Mouse (Mus musculus) left cerebral cortex, adult 8-10 months (tissue): Measurements from ENCODE around the gene Ndufs7. TPM values are rescaled to one million over a fixed set of nuclear protein-coding genes. Genes with fewer than 3 reads are reported as not detected.
A peak's percentile ranks its signal among the peaks of the same experiment; 100 is the strongest.

ENCODE experiments used
- DNase-seq, 2 experiments: peaks; one replicate each; pipeline ENCODE4 v3.0.0; 2022; ENCODE audit warnings: low spot score in 2 of 2
- total RNA-seq, 4 experiments: library from RNA; stranded (reverse); gene quantifications; 2 replicates each; pipeline ENCODE4 v1.2.4; 2022

Ndufs7 gene
- total RNA-seq, 4 experiments from 2014 or later = 214 to 225 (median 218) TPM

GRCm38 (mm10) chr10:80262169-80262568 is 13.2 kb downstream of the Ndufs7 start:
- no peak for DNase-seq

- DNase-seq = no peak
These were observed 13.9 kb downstream of the Ndufs7 start for GRCm38 (mm10) chr10:80262776-80263365.

GRCm38 (mm10) chr10:80264341-80265148 is 15.6 kb downstream of the Ndufs7 start:
- DNase-seq = peak; percentile 92 to 99

- no peak for DNase-seq
These were observed 16.2 kb downstream of the Ndufs7 start for GRCm38 (mm10) chr10:80265149-80265486.

GRCm38 (mm10) chr10:80270099-80270498 is 21.2 kb downstream of the Ndufs7 start:
- no peak for DNase-seq

GRCm38 (mm10) chr10:80270734-80271181 is 21.8 kb downstream of the Ndufs7 start:
- no peak for DNase-seq

GRCm38 (mm10) chr10:80271186-80271843 is 22.4 kb downstream of the Ndufs7 start:
- DNase-seq = no peak

- DNase-seq = no peak
These were observed 23.1 kb downstream of the Ndufs7 start for GRCm38 (mm10) chr10:80271870-80272585.

GRCm38 (mm10) chr10:80273847-80274246 is 24.9 kb downstream of the Ndufs7 start:
- DNase-seq = no peak

- no peak for DNase-seq
These were observed 27.3 kb downstream of the Ndufs7 start for GRCm38 (mm10) chr10:80276238-80276637.

- DNase-seq = no peak
These were observed 29.5 kb downstream of the Ndufs7 start for GRCm38 (mm10) chr10:80278390-80278789.

GRCm38 (mm10) chr10:80279273-80279672 is 30.4 kb downstream of the Ndufs7 start:
- no peak for DNase-seq

GRCm38 (mm10) chr10:80281304-80281703 is 32.4 kb downstream of the Ndufs7 start:
- no peak for DNase-seq

- DNase-seq = no peak
These were observed 33.0 kb downstream of the Ndufs7 start for GRCm38 (mm10) chr10:80281921-80282371.

GRCm38 (mm10) chr10:80282481-80283441 is 33.8 kb downstream of the Ndufs7 start:
- no peak for DNase-seq

- no peak for DNase-seq
These were observed 36.5 kb downstream of the Ndufs7 start for GRCm38 (mm10) chr10:80285222-80286070.

- DNase-seq = no peak
These were observed 39.2 kb downstream of the Ndufs7 start for GRCm38 (mm10) chr10:80288097-80288496.

GRCm38 (mm10) chr10:80288657-80289056 is 39.7 kb downstream of the Ndufs7 start:
- no peak for DNase-seq
